Mouse (Mus musculus): Measurements from ENCODE around the gene Akap8. TPM values are rescaled to one million over a fixed set of nuclear protein-coding genes. Genes with fewer than 3 reads are reported as not detected.

Gene Akap8
- polyA plus RNA-seq, 1 experiment from 2014 or later: 120 TPM

DNA sequence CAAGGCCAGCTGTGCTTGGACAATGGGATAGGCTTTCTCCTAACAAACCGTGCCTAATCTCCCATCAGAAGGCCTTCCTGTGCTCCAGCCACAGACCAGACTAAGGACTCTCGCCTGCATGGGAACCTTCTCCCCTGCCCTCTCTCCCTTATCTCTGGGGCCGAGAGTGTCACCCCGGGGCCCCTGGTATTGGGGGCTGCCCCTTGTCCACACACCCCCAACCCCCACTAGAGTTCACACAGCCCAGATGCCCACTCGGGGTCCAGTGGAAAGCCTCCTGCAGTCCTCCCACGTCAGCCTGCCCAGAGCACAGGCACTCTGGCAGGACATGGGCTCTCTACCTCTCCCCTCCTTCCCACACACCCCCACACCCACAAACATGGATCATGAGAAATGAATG, 63.1 kb downstream of the Akap8 start:
- no peak overlapping the region for H3K27ac ChIP-seq
- WGBS: 39% methylated on average over 6 of the region's 6 CpGs
- no peak for ATAC-seq (ENCODE audit: insufficient number of reproducible peaks, insufficient read depth, low FRiP score, low TSS enrichment, low read depth)
- no peak overlapping the region for H3K9ac ChIP-seq
- H3K4me2 ChIP-seq: no peak overlapping the region
- H3K4me3 ChIP-seq: no peak overlapping the region
- H3K4me1 ChIP-seq: peaks cover 15% of the 10 kb centered on the region
- peaks cover 3% of the 10 kb centered on the region; the same call in 1 of the 2 replicates for H3K36me3 ChIP-seq
- no peaks in the 10 kb centered on the region for H3K27me3 ChIP-seq
- no peaks in the 10 kb centered on the region for H3K9me3 ChIP-seq

GRCm38 (mm10) chr17:32257452-32257851, 63.6 kb downstream of the Akap8 start:
- Histone ChIP-seq H3K9me3 (no peaks in the 10 kb centered on the region), H3K4me3 (no peak overlapping the region), H3K4me2 (no peak overlapping the region), H3K27me3 (no peaks in the 10 kb centered on the region), H3K27ac (no peak overlapping the region), H3K9ac (no peak overlapping the region), H3K36me3 (peaks cover 8% of the 10 kb centered on the region; the same call in 1 of the 2 replicates), H3K4me1 (peaks cover 15% of the 10 kb centered on the region)
- no peak for ATAC-seq (ENCODE audit: insufficient number of reproducible peaks, insufficient read depth, low FRiP score, low TSS enrichment, low read depth)
- 83% methylated on average over 2 of the region's 2 CpGs for WGBS

DNA sequence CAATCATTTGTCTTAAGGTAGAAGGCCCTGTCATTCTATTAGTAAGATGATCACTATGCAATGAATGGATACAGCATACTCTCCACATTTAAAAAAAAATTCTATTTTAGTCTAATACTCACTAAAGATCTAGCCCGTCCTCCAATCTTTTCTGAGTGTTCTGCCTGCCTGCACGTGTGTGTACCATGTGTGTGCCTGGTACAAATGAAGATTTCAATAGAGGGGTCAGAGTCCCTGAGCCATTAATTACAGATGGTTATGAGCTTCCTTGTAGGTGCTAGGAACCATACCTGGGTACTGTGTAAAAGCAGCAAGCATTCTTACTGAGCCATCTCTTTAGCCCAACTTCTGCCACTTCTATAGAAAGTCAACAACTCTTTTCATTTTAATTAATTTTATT, 64.1 kb downstream of the Akap8 start:
- ATAC-seq (ENCODE audit: insufficient number of reproducible peaks, insufficient read depth, low FRiP score, low TSS enrichment, low read depth): no peak
- no peak overlapping the region for H3K9ac ChIP-seq
- H3K9me3 ChIP-seq: no peaks in the 10 kb centered on the region
- H3K4me1 ChIP-seq: peaks cover 15% of the 10 kb centered on the region
- no peak overlapping the region for H3K27ac ChIP-seq
- no peak overlapping the region for H3K4me2 ChIP-seq
- peaks cover 8% of the 10 kb centered on the region; the same call in 1 of the 2 replicates for H3K36me3 ChIP-seq
- WGBS: 64% methylated on average over 2 of the region's 2 CpGs
- no peak overlapping the region for H3K4me3 ChIP-seq
- no peaks in the 10 kb centered on the region for H3K27me3 ChIP-seq

Other genes with a start within 250 kb of the Akap8 start
- gene Notch3, start 154.4 kb downstream of the Akap8 start, polyA plus RNA-seq (2015; fragmentation: Nextera tagmentation; extraction: Ambion mirVana): 16.1 and 16.8 TPM in 2 replicates
- 0.77 and 1.1 TPM in 2 replicates for gene Ephx3, start 131.7 kb downstream of the Akap8 start, polyA plus RNA-seq (2015; fragmentation: Nextera tagmentation; extraction: Ambion mirVana)
- gene Brd4, start 36.5 kb downstream of the Akap8 start, polyA plus RNA-seq (2015; fragmentation: Nextera tagmentation; extraction: Ambion mirVana): 106 and 117 TPM in 2 replicates
- gene Akap8l, start 29.4 kb upstream of the Akap8 start, polyA plus RNA-seq (2015; fragmentation: Nextera tagmentation; extraction: Ambion mirVana): 110 and 113 TPM in 2 replicates
- gene Wiz, start 68.2 kb upstream of the Akap8 start, polyA plus RNA-seq (2015; fragmentation: Nextera tagmentation; extraction: Ambion mirVana): 25.3 and 28.7 TPM in 2 replicates
- 1.2 and 1.5 TPM in 2 replicates for gene Rasal3, start 82.3 kb upstream of the Akap8 start, polyA plus RNA-seq (2015; fragmentation: Nextera tagmentation; extraction: Ambion mirVana)
- gene Pglyrp2, start 102.9 kb upstream of the Akap8 start, polyA plus RNA-seq (2015; fragmentation: Nextera tagmentation; extraction: Ambion mirVana): 0.08 and 0.15 TPM in 2 replicates
- 2.0 and 3.5 TPM in 2 replicates for gene Cyp4f39, start 131.5 kb upstream of the Akap8 start, polyA plus RNA-seq (2015; fragmentation: Nextera tagmentation; extraction: Ambion mirVana)
- gene Cyp4f17, start 184.8 kb upstream of the Akap8 start, polyA plus RNA-seq (2015; fragmentation: Nextera tagmentation; extraction: Ambion mirVana): 18.4 and 20.3 TPM in 2 replicates
- 20.5 and 23.0 TPM in 2 replicates for gene Cyp4f16, start 215.3 kb upstream of the Akap8 start, polyA plus RNA-seq (2015; fragmentation: Nextera tagmentation; extraction: Ambion mirVana)